Mouse (Mus musculus): Measurements from ENCODE around the gene Scrg1.
A peak's percentile ranks its signal among the peaks of the same experiment; 100 is the strongest.
"Not testable (repeated sequence)": the region's sequence is repeated elsewhere in the genome, so short reads cannot be mapped to it uniquely, and the experiment has no call there.

Scrg1 gene

GRCm38 (mm10) chr8:57453361-57453760, 2.4 kb upstream of the Scrg1 start:
- no peak for DNase-seq (ENCODE audit: low read depth)

- DNase-seq (ENCODE audit: low read depth): no peak
These were observed 1.4 kb downstream of the Scrg1 start for GRCm38 (mm10) chr8:57457152-57457551.

- DNase-seq (ENCODE audit: low read depth): no peak
These were observed 2.2 kb downstream of the Scrg1 start for GRCm38 (mm10) chr8:57457942-57458341.

- no peak for DNase-seq (ENCODE audit: low read depth)
These were observed 7.1 kb downstream of the Scrg1 start for GRCm38 (mm10) chr8:57462839-57463238.

GRCm38 (mm10) chr8:57463757-57464156, 8.0 kb downstream of the Scrg1 start:
- DNase-seq (ENCODE audit: low read depth): no peak

GRCm38 (mm10) chr8:57468624-57469023, 12.9 kb downstream of the Scrg1 start:
- DNase-seq (ENCODE audit: low read depth): no peak

GRCm38 (mm10) chr8:57470863-57471262, 15.1 kb downstream of the Scrg1 start:
- no peak for DNase-seq (ENCODE audit: low read depth)

GRCm38 (mm10) chr8:57473751-57474150, 18.0 kb downstream of the Scrg1 start:
- DNase-seq (ENCODE audit: low read depth): no peak

- DNase-seq (ENCODE audit: low read depth): no peak
These were observed 22.7 kb downstream of the Scrg1 start for GRCm38 (mm10) chr8:57478406-57478805.

- no peak for DNase-seq (ENCODE audit: low read depth)
These were observed 24.0 kb downstream of the Scrg1 start for GRCm38 (mm10) chr8:57479700-57480099.

GRCm38 (mm10) chr8:57480606-57481005, 24.9 kb downstream of the Scrg1 start:
- no peak for DNase-seq (ENCODE audit: low read depth)

GRCm38 (mm10) chr8:57486491-57487440, 31.0 kb downstream of the Scrg1 start:
- peak; percentile 60 for DNase-seq (ENCODE audit: low read depth)

- peak; percentile 98 for DNase-seq (ENCODE audit: low read depth)
These were observed 31.9 kb downstream of the Scrg1 start, which contains the start of gene Sap30 for GRCm38 (mm10) chr8:57487441-57488155. TSS of gene Sap30 (minus strand) at chr8:57487860.

- DNase-seq (ENCODE audit: low read depth): peak; percentile 86
These were observed 32.6 kb downstream of the Scrg1 start for GRCm38 (mm10) chr8:57488312-57488765.

GRCm38 (mm10) chr8:57489366-57489765, 33.6 kb downstream of the Scrg1 start:
- no peak for DNase-seq (ENCODE audit: low read depth)

- no peak for DNase-seq (ENCODE audit: low read depth)
These were observed 34.2 kb downstream of the Scrg1 start for GRCm38 (mm10) chr8:57489896-57490295.

- no peak for DNase-seq (ENCODE audit: low read depth)
These were observed 36.1 kb downstream of the Scrg1 start for GRCm38 (mm10) chr8:57491873-57492272.

GRCm38 (mm10) chr8:57498494-57498846, 42.7 kb downstream of the Scrg1 start:
- DNase-seq (ENCODE audit: low read depth): no peak

- DNase-seq (ENCODE audit: low read depth): no peak
These were observed 43.3 kb downstream of the Scrg1 start for GRCm38 (mm10) chr8:57498847-57499511.

GRCm38 (mm10) chr8:57503641-57504040, 47.9 kb downstream of the Scrg1 start:
- DNase-seq (ENCODE audit: low read depth): peak; percentile 88

GRCm38 (mm10) chr8:57505500-57505899, 49.8 kb downstream of the Scrg1 start:
- DNase-seq (ENCODE audit: low read depth): not testable (repeated sequence)

- no peak for DNase-seq (ENCODE audit: low read depth)
These were observed 51.9 kb downstream of the Scrg1 start for GRCm38 (mm10) chr8:57507556-57508063.
